Mouse (Mus musculus): ENCODE measurements around the gene Slc12a8. TPM values are rescaled to one million over a fixed set of nuclear protein-coding genes. Genes with fewer than 3 reads are reported as not detected.
A peak's percentile ranks its signal among the peaks of the same experiment; 100 is the strongest.

Gene Slc12a8
- total and polyA plus RNA-seq, 2 experiments from 2014 or later: 1.1 to 2.1 TPM

DNA sequence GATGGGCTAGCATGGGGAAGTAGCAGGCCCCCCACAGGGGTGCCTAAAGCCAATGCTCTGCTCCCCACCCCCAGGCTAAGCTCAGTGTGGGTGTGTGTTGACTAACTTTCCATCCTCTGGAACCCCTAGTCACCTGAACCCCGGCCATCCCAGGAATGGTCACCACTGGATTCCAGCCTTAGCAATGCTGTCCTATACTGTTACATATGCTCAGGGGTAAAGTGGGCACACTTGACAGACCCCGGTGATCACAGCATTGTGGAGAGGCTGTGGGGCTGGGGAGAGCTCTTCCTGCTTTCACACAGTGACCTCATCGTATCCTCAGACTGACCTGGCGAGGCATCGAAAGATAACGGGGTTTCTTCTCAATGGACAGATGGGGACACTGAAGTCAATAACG lies 163.1 kb downstream of the Slc12a8 start:
- H3K36me3 ChIP-seq (ENCODE audit: insufficient read depth): no peaks in the 10 kb centered on the region
- no peaks in the 10 kb centered on the region for H3K27me3 ChIP-seq (ENCODE audit: insufficient read depth, low read length)
- no peak overlapping the region for H3K27ac ChIP-seq (ENCODE audit: low read depth, low read length)
- H3K4me1 ChIP-seq (ENCODE audit: insufficient read depth): no peaks in the 10 kb centered on the region
- H3K4me2 ChIP-seq (ENCODE audit: low read depth): no peak overlapping the region
- H3K4me3 ChIP-seq (ENCODE audit: low read depth, low read length): no peak overlapping the region
- TF ChIP-seq CTCF (IDR thresholded peaks at IDR 0.05; ENCODE audit: low read depth): no peak
- H3K9ac ChIP-seq: no peak overlapping the region
- DNase-seq (no peak), ATAC-seq (no peak)
- no peaks in the 10 kb centered on the region for H3K9me3 ChIP-seq (ENCODE audit: low read length)
- WGBS: 86% methylated on average over 7 of the region's 7 CpGs

DNA sequence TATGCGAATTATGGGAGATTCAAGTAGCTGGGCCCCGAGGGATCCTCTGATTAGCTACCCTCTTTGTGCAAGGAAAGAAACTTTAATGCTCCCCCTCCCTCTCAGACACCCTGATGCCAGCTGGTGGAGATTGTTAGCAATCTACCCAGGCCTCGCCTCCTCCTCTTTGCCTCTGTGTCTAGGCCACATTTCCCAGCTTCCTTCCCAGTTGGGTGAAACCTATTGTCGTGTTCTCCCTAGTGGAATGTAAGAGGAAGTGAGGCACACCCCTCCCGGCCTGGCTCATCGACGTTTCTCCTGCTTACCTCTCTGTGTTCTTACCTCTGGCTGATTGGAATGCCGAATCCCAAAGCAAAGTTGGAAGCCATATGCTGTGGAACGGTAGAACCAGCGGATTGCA lies 163.7 kb downstream of the Slc12a8 start:
- ATAC-seq (no peak), DNase-seq (no peak)
- Histone ChIP-seq H3K4me1 (ENCODE audit: insufficient read depth) (no peaks in the 10 kb centered on the region), H3K9me3 (ENCODE audit: low read length) (no peaks in the 10 kb centered on the region), H3K27ac (ENCODE audit: low read depth, low read length) (no peak overlapping the region), H3K4me2 (ENCODE audit: low read depth) (no peak overlapping the region), H3K27me3 (ENCODE audit: insufficient read depth, low read length) (no peaks in the 10 kb centered on the region), H3K9ac (no peak overlapping the region), H3K4me3 (ENCODE audit: low read depth, low read length) (no peak overlapping the region), H3K36me3 (ENCODE audit: insufficient read depth) (no peaks in the 10 kb centered on the region)
- 72% methylated on average over 10 of the region's 10 CpGs for WGBS
- TF ChIP-seq CTCF (IDR thresholded peaks at IDR 0.05; ENCODE audit: low read depth): no peak

DNA sequence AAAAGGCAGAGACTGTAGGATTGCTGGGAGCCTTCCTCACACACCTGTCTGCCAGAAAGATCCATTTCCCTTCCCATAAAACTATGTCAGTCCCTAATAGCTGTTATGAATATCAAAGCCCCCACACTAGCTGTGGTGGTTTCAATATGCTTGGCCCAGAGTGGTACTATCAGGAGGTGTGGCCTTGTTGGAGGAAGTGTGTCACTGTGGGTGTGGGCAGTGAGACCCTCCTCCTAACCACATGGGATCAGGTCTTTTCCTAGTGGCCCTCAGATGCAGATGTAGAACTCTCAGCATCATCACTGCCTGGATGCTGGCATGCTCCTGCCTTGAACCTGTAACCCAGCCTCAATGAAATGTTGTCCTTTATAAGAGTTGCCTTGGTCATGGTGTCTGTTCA lies 164.5 kb downstream of the Slc12a8 start:
- Histone ChIP-seq H3K27me3 (ENCODE audit: insufficient read depth, low read length) (no peaks in the 10 kb centered on the region), H3K9ac (no peak overlapping the region), H3K27ac (ENCODE audit: low read depth, low read length) (no peak overlapping the region), H3K4me1 (ENCODE audit: insufficient read depth) (peaks cover under 1% of the 10 kb centered on the region), H3K4me3 (ENCODE audit: low read depth, low read length) (no peak overlapping the region), H3K4me2 (ENCODE audit: low read depth) (no peak overlapping the region), H3K36me3 (ENCODE audit: insufficient read depth) (no peaks in the 10 kb centered on the region), H3K9me3 (ENCODE audit: low read length) (no peaks in the 10 kb centered on the region)
- no peak for TF ChIP-seq CTCF (IDR thresholded peaks at IDR 0.05; ENCODE audit: low read depth)
- DNase-seq (no peak), ATAC-seq (no peak)

DNA sequence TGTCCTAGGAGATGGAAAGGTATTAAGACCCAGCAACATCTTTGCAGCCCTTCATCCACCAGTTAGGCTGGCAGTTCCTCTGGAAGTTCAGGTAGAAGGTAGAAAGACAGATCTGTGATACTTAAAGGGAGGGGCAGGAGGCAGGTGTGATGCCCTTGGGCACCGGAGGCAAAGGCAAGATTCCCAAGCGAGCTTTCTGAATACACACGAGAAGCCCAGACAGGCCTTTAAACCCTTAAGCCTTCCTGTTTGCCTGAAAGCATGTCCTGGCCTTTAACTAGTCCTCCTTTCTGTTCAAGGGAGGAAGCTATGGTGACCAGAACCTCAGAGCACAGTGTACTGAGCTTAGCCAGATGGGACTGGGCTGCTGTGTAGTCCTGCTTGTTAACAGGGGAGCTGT lies 165.5 kb downstream of the Slc12a8 start:
- H3K4me3 ChIP-seq (ENCODE audit: low read depth, low read length): no peak overlapping the region
- H3K9me3 ChIP-seq (ENCODE audit: low read length): no peaks in the 10 kb centered on the region
- no peak for TF ChIP-seq CTCF (IDR thresholded peaks at IDR 0.05; ENCODE audit: low read depth)
- H3K4me1 ChIP-seq (ENCODE audit: insufficient read depth): peaks cover 9% of the 10 kb centered on the region
- DNase-seq (no peak), ATAC-seq (no peak)
- no peaks in the 10 kb centered on the region for H3K36me3 ChIP-seq (ENCODE audit: insufficient read depth)
- WGBS: 85% methylated on average over 3 of the region's 3 CpGs
- no peak overlapping the region for H3K4me2 ChIP-seq (ENCODE audit: low read depth)
- H3K27ac ChIP-seq (ENCODE audit: low read depth, low read length): no peak overlapping the region
- no peaks in the 10 kb centered on the region for H3K27me3 ChIP-seq (ENCODE audit: insufficient read depth, low read length)
- H3K9ac ChIP-seq: no peak overlapping the region

DNA sequence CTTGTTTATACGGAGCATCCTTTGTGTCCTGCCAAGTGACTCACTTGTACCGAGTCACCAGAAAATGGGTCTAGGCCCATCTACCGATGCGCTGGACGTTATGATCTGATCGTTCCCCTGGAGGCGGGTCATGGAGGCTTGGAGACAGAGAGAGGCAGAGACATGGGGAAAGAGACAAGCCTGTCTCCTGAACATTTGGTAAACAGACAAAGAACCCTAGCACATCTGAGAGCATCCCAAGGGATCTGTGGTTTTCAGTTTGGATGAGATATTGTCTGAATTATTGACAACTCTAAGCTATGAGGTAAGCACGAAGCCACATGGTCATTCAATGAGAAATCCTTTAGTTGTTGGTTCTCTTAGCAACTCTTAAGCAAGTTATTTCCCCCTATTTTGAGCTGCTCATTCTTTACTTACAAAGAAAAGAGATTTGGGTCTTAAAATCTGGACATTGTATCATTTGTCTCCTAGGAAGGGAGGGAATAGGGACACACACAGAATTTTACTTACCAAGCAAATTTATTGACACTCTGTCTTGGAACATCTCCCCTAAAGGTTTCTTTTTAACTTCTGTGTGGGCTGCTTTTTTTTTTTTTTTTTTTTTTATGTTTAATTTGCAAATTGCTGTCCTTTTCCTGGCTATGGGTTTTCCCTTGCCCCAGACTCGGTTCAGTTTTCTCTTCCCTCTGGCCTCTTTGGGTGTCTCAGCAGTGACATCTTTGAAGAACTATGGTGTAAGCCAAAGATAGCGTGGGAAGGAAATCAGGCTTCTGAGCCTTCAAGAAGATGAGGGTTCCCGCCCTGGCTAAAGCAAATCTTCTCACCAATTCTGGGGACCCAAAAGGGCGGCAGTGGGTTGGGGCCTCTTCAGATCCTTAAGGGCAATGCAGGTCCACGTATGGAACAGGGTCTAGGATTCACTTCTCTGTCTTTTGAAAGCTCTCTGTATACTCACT lies 166.4 kb downstream of the Slc12a8 start:
- ATAC-seq (0 out of 2 replicates have a peak, but pooled peaks have one; percentile 5), DNase-seq (no peak)
- Histone ChIP-seq H3K27me3 (ENCODE audit: insufficient read depth, low read length) (no peaks in the 10 kb centered on the region), H3K4me2 (ENCODE audit: low read depth) (peak overlapping the region; percentile 98), H3K27ac (ENCODE audit: low read depth, low read length) (0 out of 2 replicates have a peak overlapping the region, but pooled peaks have one; percentile 58), H3K36me3 (ENCODE audit: insufficient read depth) (no peaks in the 10 kb centered on the region), H3K9me3 (ENCODE audit: low read length) (no peaks in the 10 kb centered on the region), H3K4me3 (ENCODE audit: low read depth, low read length) (peak overlapping the region; percentile 81), H3K9ac (peak overlapping the region; percentile 81; the same call in 1 of the 2 replicates), H3K4me1 (ENCODE audit: insufficient read depth) (peaks cover 10% of the 10 kb centered on the region)
- 66% methylated on average over 13 of the region's 13 CpGs for WGBS
- TF ChIP-seq CTCF (IDR thresholded peaks at IDR 0.05; ENCODE audit: low read depth): no peak

DNA sequence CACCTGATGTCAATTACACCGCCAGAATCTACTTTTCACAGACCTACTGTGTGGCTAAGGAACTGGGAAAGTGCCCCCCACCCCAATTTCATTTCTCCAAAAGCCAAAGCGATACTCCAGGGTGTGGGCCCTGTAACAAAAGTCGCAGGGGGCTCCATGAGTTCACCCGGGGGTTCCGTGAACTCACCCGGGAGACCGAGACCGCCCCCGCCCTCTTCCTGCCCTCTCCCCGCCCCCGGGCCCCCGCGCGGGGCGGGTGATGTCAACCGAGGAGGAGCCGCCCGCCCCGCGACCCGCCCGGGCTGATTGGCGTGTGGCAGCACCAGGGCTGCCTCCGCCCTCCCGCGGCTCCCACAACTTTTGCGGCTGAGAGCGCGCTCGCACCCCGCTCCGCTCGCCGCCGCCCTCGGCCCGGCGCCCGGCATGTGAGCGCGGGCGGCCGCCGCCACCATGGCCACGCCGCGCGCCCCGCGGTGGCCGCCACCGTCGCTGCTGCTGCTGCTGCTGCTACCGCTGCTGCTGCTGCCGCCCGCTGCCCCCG lies 167.1 kb downstream of the Slc12a8 start, which contains the start of gene Heg1:
TSS of gene Heg1 (plus strand) at position 209 of the 541 bp plus-strand sequence.
- Histone ChIP-seq H3K27ac (ENCODE audit: low read depth, low read length) (peak within 1 kb of the TSS; percentile 58), H3K4me2 (ENCODE audit: low read depth) (peak within 1 kb of the TSS; percentile 98), H3K27me3 (ENCODE audit: insufficient read depth, low read length) (no peaks in the 10 kb centered on the region), H3K4me3 (ENCODE audit: low read depth, low read length) (peak within 1 kb of the TSS; percentile 81), H3K9me3 (ENCODE audit: low read length) (no peaks in the 10 kb centered on the region), H3K36me3 (ENCODE audit: insufficient read depth) (no peaks in the 10 kb centered on the region), H3K4me1 (ENCODE audit: insufficient read depth) (peaks cover 10% of the 10 kb centered on the region), H3K9ac (peak within 1 kb of the TSS; percentile 81)
- no peak for TF ChIP-seq CTCF (IDR thresholded peaks at IDR 0.05; ENCODE audit: low read depth)
- ATAC-seq (peak; percentile 88), DNase-seq (peak; percentile 68)
- 6% methylated on average over 56 of the region's 57 CpGs for WGBS

All from forebrain, postnatal 0 days (tissue).